Mouse (Mus musculus) inflammation-experienced regulatory T-cells (primary cell): ENCODE data around the gene Rbm48. TPM values are rescaled to one million over a fixed set of nuclear protein-coding genes. Genes with fewer than 3 reads are reported as not detected.

ENCODE experiments used
- polyA plus RNA-seq, 2 experiments: library from polyadenylated mRNA; unstranded; fragments of 100-300 nt; shearing (Covaris generic); gene quantifications; one replicate each; pipeline ENCODE4 v1.2.1; 2017

Rbm48 gene
- 10 to 100 TPM; 31.2 to 38.3 TPM for polyA plus RNA-seq

GRCm38 (mm10) chr5:3596399-3596766 lies at the start of gene Rbm48:
Gene Rbm48, minus strand, starts transcription at chr5:3596585.

GRCm38 (mm10) chr5:3595693-3596398 lies 539 bp downstream of the Rbm48 start, which contains the start of gene Pex1:
Gene Pex1, plus strand, starts transcription at chr5:3596066.

GRCm38 (mm10) chr5:3571266-3571665 lies 25.1 kb downstream of the Rbm48 start, which contains the start of gene 1700109H08Rik:
Gene 1700109H08Rik, plus strand, starts transcription at chr5:3571566.

GRCm38 (mm10) chr5:3543629-3544479 lies 52.5 kb downstream of the Rbm48 start, which contains the start of gene Fam133b:
Gene Fam133b, plus strand, starts transcription at chr5:3543833.

Other genes starting within 250 kb of the Rbm48 start
- 10 to 100 TPM; 27.6 to 38.5 TPM for gene Fam133b, start 52.8 kb downstream of the Rbm48 start, polyA plus RNA-seq
- 1 to 10 TPM; 5.1 to 5.2 TPM for gene 1700109H08Rik, start 25.0 kb downstream of the Rbm48 start, polyA plus RNA-seq
- 10 to 100 TPM; 12.2 to 13.0 TPM for gene Pex1, start 519 bp downstream of the Rbm48 start, polyA plus RNA-seq
- 1 to 10 TPM in 1 of 2 experiments, not detected in 1; 1.6 TPM for gene Tmbim7, start 54.6 kb upstream of the Rbm48 start, polyA plus RNA-seq
- gene Gatad1, start 60.6 kb upstream of the Rbm48 start, polyA plus RNA-seq, result 10 to 100 TPM; 20.7 to 28.1 TPM
- gene Ankib1, start 206.3 kb upstream of the Rbm48 start, polyA plus RNA-seq, result 10 to 100 TPM; 40.7 to 53.6 TPM
- 10 to 100 TPM; 67.2 to 73.9 TPM for gene Krit1, start 206.6 kb upstream of the Rbm48 start, polyA plus RNA-seq
- under 1 TPM; 0.16 to 0.18 TPM for gene Lrrd1, start 248.6 kb upstream of the Rbm48 start, polyA plus RNA-seq